Mouse (Mus musculus): ENCODE data around the gene Gpatch8. TPM values are rescaled to one million over a fixed set of nuclear protein-coding genes. Genes with fewer than 3 reads are reported as not detected.

Gene Gpatch8
- polyA plus RNA-seq, 1 experiment from 2014 or later, result 42.5 TPM

DNA sequence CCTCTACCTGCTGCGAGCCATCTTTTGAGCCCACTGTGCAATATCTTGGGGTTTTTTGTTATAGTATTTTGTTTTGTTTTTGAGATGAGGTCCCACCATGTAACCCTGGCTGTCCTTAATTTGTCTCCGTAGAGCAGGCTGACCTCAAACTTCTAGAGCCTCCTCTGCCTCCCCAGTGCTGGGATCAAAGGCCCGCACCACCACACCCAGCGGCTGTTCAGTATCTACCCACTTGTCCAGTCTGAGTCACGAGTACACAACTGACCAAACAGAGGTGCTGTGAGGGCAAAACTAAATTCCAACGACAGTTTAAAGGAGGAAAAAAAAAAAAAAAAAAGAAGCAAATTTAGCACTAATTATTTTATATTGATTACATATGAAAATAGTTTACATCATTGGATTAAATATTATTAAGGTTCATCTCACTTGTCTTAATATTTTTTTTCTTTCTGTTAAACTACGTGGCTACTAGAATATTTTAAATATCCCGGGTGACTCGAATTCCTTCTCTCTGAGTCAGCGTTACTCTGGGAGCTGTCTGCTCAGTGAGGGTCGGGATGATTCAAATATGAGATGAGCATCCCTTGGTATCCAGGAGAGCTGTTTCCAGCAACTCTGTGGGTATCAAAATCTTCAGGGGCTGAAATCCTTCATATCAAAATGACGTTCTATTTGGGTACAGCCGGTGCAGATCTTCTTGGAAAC, 20.0 kb upstream of the Gpatch8 start:
- DNase-seq (ENCODE audit: low spot score, missing footprints) (peak; percentile 81), ATAC-seq (ENCODE audit: low FRiP score) (no peak)
- Histone ChIP-seq H3K9me3 (ENCODE audit: control insufficient read depth, low read length) (no peaks in the 10 kb centered on the region), H3K4me3 (ENCODE audit: low read depth, low read length) (no peak overlapping the region), H3K4me2 (no peak overlapping the region), H3K27me3 (ENCODE audit: control insufficient read depth, insufficient read depth, low read length) (no peaks in the 10 kb centered on the region), H3K27ac (ENCODE audit: low read depth, low read length) (no peak overlapping the region), H3K4me1 (ENCODE audit: control insufficient read depth, insufficient read depth, low read length) (peaks cover 21% of the 10 kb centered on the region), H3K9ac (ENCODE audit: low read length) (no peak overlapping the region), H3K36me3 (ENCODE audit: control insufficient read depth, insufficient read depth, low read length) (no peaks in the 10 kb centered on the region)
- WGBS, result 73% methylated on average over 13 of the region's 13 CpGs

DNA sequence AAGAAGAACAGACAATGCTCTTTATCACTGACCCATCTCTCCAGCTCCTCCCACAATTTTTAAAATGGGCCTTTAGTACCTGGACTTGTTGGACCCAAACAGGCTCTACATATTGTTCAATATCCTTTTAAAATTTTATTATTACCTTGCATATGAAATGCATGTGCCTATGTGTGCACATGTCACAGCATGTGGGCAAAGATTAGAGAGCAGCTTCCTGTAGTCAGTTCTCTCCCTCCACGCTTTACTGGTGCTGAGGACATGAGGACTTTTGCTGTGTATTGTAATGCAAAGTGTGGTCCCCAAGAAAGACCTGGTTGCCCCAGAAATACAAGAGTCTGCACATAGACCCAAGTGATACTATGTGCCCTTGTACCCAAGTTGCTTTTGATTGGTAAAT, 18.8 kb upstream of the Gpatch8 start:
- no peaks in the 10 kb centered on the region for H3K9me3 ChIP-seq (ENCODE audit: control insufficient read depth, low read length)
- no peak for DNase-seq (ENCODE audit: low spot score, missing footprints)

DNA sequence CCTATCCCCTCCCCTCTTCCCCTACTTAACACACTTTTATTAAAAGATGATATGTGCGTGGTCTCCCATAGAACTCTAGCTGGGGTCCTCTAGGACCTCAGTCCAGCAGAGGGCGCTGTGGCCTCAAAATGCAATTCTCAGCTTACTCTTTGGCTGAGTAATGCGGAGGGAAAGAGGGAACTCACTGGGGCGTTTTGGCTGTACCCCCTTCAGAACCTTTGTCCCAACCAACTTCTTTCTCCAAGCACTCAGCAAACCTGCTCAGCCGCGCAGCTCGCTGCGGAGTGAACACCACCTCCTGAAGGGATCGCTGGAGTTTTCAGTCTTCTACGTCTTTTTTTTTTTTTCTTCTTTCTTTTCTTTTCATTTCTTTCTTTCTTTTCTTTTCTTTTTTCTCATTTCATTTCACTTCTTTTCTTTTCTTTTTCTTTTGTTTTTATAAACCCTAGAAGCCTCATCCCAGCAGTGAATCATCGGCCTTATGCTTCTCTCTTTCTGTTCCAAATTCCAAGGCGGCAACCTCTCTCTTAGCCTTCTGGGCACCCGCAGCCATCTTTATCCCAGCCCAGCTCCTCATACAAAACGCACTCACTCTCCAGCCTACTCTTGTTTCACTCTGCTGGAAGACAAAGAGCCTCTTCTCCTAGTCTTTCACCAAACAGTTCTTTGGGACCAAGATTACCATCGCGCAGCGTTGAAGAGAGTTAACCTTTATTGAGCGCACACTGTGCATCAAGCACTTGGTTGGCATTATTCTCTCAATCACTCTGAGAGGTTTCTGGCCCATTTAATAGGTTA, 16.9 kb upstream of the Gpatch8 start:
- 8% methylated on average over 18 of the region's 18 CpGs for WGBS
- no peak overlapping the region for H3K27ac ChIP-seq (ENCODE audit: low read depth, low read length)
- no peaks in the 10 kb centered on the region for H3K9me3 ChIP-seq (ENCODE audit: control insufficient read depth, low read length)
- peaks cover 3% of the 10 kb centered on the region; the same call in 1 of the 2 replicates for H3K4me1 ChIP-seq (ENCODE audit: control insufficient read depth, insufficient read depth, low read length)
- H3K27me3 ChIP-seq (ENCODE audit: control insufficient read depth, insufficient read depth, low read length), result no peaks in the 10 kb centered on the region
- H3K4me3 ChIP-seq (ENCODE audit: low read depth, low read length), result peak overlapping the region; percentile 30
- peak overlapping the region; percentile 70 for H3K9ac ChIP-seq (ENCODE audit: low read length)
- peak overlapping the region; percentile 60 for H3K4me2 ChIP-seq
- ATAC-seq (ENCODE audit: low FRiP score), result 0 out of 2 replicates have a peak, but pooled peaks have one; percentile 55
- H3K36me3 ChIP-seq (ENCODE audit: control insufficient read depth, insufficient read depth, low read length), result no peaks in the 10 kb centered on the region
- DNase-seq (ENCODE audit: low spot score, missing footprints), result peak; percentile 99

More for the DNA sequence above, 18.8 kb upstream of the Gpatch8 start:
- Histone ChIP-seq H3K4me1 (ENCODE audit: control insufficient read depth, insufficient read depth, low read length) (peaks cover 13% of the 10 kb centered on the region), H3K27me3 (ENCODE audit: control insufficient read depth, insufficient read depth, low read length) (no peaks in the 10 kb centered on the region), H3K9ac (ENCODE audit: low read length) (no peak overlapping the region), H3K36me3 (ENCODE audit: control insufficient read depth, insufficient read depth, low read length) (no peaks in the 10 kb centered on the region), H3K27ac (ENCODE audit: low read depth, low read length) (no peak overlapping the region), H3K4me3 (ENCODE audit: low read depth, low read length) (no peak overlapping the region), H3K4me2 (no peak overlapping the region)
- WGBS, result 59% methylated on average over 1 of the region's 1 CpGs
- ATAC-seq (ENCODE audit: low FRiP score), result no peak

DNA sequence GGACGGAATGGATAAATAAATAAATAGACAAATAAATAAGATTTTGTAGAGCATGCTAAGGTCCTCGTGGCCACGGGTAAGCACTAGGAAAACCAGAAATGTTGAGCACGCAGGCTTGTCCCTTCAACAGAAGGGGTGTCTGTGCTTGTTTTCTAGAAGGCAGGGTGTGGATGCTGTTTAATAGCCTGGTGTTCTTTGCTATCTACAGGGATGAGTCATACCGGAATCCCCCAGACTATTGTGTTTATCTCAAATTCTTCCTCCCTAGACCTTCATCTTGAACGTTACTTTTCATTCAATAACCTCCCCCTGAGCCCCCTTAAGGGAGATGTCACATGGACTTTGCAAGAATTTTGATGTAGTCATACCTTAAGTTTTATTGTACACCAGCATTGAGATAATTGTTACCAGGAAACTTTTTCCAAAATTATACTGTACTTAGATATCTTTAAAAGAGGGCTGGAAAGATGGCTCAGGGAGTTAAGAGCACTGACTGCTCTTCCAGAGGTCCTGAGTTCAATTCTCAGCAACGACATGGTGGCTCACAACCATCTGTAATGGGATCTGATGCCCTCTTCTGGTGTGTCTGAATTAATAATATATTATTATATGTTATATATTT, 12.7 kb upstream of the Gpatch8 start:
- Histone ChIP-seq H3K4me2 (no peak overlapping the region), H3K4me1 (ENCODE audit: control insufficient read depth, insufficient read depth, low read length) (no peaks in the 10 kb centered on the region), H3K9ac (ENCODE audit: low read length) (no peak overlapping the region), H3K27ac (ENCODE audit: low read depth, low read length) (no peak overlapping the region), H3K4me3 (ENCODE audit: low read depth, low read length) (no peak overlapping the region), H3K9me3 (ENCODE audit: control insufficient read depth, low read length) (no peaks in the 10 kb centered on the region), H3K36me3 (ENCODE audit: control insufficient read depth, insufficient read depth, low read length) (no peaks in the 10 kb centered on the region), H3K27me3 (ENCODE audit: control insufficient read depth, insufficient read depth, low read length) (no peaks in the 10 kb centered on the region)
- WGBS, result 83% methylated on average over 7 of the region's 7 CpGs
- no peak for ATAC-seq (ENCODE audit: low FRiP score)
- no peak for DNase-seq (ENCODE audit: low spot score, missing footprints)

DNA sequence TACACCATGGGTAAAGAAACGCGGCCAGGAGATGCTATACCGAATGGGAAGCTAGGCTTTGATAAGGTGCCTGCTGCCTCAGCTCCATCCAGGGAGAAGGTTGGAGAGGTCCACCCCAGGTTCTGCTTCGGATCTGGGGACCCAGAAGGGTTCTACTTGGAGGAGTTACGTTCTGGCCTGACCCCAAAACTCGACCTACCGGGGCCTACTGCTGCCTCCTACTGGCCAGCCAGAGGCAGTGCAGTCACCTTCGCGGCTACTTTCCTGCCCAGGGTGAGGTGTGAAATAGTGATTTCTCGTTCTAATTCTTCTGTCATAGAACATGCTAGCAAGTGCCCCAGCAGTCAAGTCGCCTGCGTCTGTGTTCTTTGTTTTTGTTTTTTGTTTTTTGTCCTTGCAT, 12.0 kb upstream of the Gpatch8 start:
- ATAC-seq (ENCODE audit: low FRiP score) (no peak), DNase-seq (ENCODE audit: low spot score, missing footprints) (no peak)
- no peak overlapping the region for H3K27ac ChIP-seq (ENCODE audit: low read depth, low read length)
- WGBS, result 81% methylated on average over 12 of the region's 12 CpGs
- no peak overlapping the region for H3K4me3 ChIP-seq (ENCODE audit: low read depth, low read length)
- H3K36me3 ChIP-seq (ENCODE audit: control insufficient read depth, insufficient read depth, low read length), result no peaks in the 10 kb centered on the region
- H3K9me3 ChIP-seq (ENCODE audit: control insufficient read depth, low read length), result no peaks in the 10 kb centered on the region
- H3K27me3 ChIP-seq (ENCODE audit: control insufficient read depth, insufficient read depth, low read length), result no peaks in the 10 kb centered on the region
- H3K4me1 ChIP-seq (ENCODE audit: control insufficient read depth, insufficient read depth, low read length), result no peaks in the 10 kb centered on the region
- H3K4me2 ChIP-seq, result no peak overlapping the region
- H3K9ac ChIP-seq (ENCODE audit: low read length), result no peak overlapping the region

DNA sequence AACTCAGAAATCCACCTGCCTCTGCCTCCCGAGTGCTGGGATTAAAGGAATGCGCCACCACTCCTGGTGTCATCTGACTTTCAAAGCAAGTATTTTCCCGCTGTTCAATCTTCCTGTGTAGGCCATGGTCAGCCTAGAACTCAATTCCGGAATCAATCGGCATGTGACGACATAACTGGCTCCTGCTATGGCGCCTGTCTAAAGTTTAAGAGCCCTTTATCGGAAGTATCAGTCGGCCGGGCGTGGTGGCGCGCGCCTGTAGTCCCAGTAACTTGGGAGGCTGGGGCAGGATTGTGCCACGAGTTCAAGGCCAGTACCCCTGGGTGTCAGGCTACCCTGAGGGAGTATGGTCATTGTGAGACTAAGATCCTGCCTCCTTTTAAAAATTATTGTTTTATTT, 11.5 kb upstream of the Gpatch8 start:
- H3K9me3 ChIP-seq (ENCODE audit: control insufficient read depth, low read length), result no peaks in the 10 kb centered on the region
- WGBS, result 95% methylated on average over 15 of the region's 15 CpGs
- no peaks in the 10 kb centered on the region for H3K27me3 ChIP-seq (ENCODE audit: control insufficient read depth, insufficient read depth, low read length)
- H3K4me2 ChIP-seq, result no peak overlapping the region
- H3K4me1 ChIP-seq (ENCODE audit: control insufficient read depth, insufficient read depth, low read length), result no peaks in the 10 kb centered on the region
- ATAC-seq (ENCODE audit: low FRiP score), result no peak
- H3K36me3 ChIP-seq (ENCODE audit: control insufficient read depth, insufficient read depth, low read length), result no peaks in the 10 kb centered on the region
- DNase-seq (ENCODE audit: low spot score, missing footprints), result no peak
- H3K4me3 ChIP-seq (ENCODE audit: low read depth, low read length), result no peak overlapping the region
- no peak overlapping the region for H3K27ac ChIP-seq (ENCODE audit: low read depth, low read length)
- H3K9ac ChIP-seq (ENCODE audit: low read length), result no peak overlapping the region

DNA sequence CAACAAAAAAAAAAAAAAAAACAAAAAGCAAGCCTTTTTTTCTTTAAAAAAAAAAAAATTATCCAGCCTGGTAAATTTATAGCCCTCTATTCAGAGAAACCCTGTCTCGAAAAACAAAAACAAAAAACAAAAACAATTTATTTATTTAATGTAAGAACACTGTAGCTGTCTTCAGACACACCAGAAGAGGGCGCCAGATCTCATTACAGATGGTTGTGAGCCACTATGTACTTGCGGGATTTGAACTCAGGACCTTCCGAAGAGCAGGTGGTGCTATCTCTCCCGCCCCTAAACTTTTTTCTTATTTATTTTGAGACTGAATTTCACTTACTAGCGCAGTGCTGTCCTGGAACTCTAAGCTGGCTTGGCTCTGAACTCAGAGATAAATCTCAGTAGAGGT, 11.0 kb upstream of the Gpatch8 start:
- Histone ChIP-seq H3K4me3 (ENCODE audit: low read depth, low read length) (no peak overlapping the region), H3K4me2 (no peak overlapping the region), H3K9ac (ENCODE audit: low read length) (no peak overlapping the region), H3K27ac (ENCODE audit: low read depth, low read length) (no peak overlapping the region), H3K4me1 (ENCODE audit: control insufficient read depth, insufficient read depth, low read length) (no peaks in the 10 kb centered on the region), H3K27me3 (ENCODE audit: control insufficient read depth, insufficient read depth, low read length) (no peaks in the 10 kb centered on the region), H3K9me3 (ENCODE audit: control insufficient read depth, low read length) (no peaks in the 10 kb centered on the region), H3K36me3 (ENCODE audit: control insufficient read depth, insufficient read depth, low read length) (no peaks in the 10 kb centered on the region)
- ATAC-seq (ENCODE audit: low FRiP score) (no peak), DNase-seq (ENCODE audit: low spot score, missing footprints) (no peak)
- 89% methylated on average over 6 of the region's 6 CpGs for WGBS

DNA sequence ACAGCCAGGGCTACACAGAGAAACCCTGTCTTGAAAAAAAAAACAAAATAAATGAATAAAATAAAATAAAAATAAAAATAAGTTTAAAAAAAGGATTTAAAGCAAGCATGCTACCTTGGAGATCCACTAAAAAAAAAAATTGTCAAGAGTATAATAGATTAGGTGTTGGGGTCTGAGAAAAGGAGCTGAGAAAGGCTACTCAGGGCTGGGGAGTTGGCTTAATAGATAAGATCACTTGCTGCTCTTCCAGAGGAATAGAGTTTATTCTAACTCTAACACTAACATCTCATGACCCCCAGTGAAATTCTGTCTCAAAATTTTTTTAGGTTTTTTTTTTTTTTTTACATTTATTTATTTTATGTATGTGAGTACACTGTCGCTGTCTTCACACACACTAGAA, 10.1 kb upstream of the Gpatch8 start:
- Histone ChIP-seq H3K27me3 (ENCODE audit: control insufficient read depth, insufficient read depth, low read length) (no peaks in the 10 kb centered on the region), H3K27ac (ENCODE audit: low read depth, low read length) (no peak overlapping the region), H3K36me3 (ENCODE audit: control insufficient read depth, insufficient read depth, low read length) (no peaks in the 10 kb centered on the region), H3K4me1 (ENCODE audit: control insufficient read depth, insufficient read depth, low read length) (no peaks in the 10 kb centered on the region), H3K9me3 (ENCODE audit: control insufficient read depth, low read length) (no peaks in the 10 kb centered on the region), H3K4me2 (no peak overlapping the region), H3K9ac (ENCODE audit: low read length) (no peak overlapping the region), H3K4me3 (ENCODE audit: low read depth, low read length) (no peak overlapping the region)
- 100% methylated on average over 1 of the region's 1 CpGs for WGBS
- DNase-seq (ENCODE audit: low spot score, missing footprints) (no peak), ATAC-seq (ENCODE audit: low FRiP score) (no peak)

DNA sequence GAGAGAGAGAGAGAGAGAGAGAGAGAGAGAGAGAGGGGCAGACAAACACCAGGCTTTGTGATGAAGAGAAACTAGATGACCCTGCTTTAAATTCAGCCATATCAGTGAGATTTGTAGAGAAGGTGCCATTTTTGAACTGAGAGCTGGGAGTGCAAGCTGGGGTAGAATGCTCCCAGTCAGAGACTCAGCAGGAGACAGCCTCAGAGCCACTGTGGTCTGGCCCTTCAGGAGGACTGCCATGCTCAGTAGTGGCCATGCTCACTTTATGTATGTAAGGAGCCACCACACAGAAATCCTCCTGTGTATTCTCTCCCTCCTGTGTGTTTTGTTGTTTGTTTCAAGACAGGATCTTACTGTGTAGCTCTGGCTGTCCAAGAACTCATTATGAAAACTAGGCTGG, 9.5 kb upstream of the Gpatch8 start:
- no peak for DNase-seq (ENCODE audit: low spot score, missing footprints)
- Histone ChIP-seq H3K4me3 (ENCODE audit: low read depth, low read length) (no peak overlapping the region), H3K27ac (ENCODE audit: low read depth, low read length) (no peak overlapping the region), H3K36me3 (ENCODE audit: control insufficient read depth, insufficient read depth, low read length) (no peaks in the 10 kb centered on the region), H3K4me2 (no peak overlapping the region), H3K9me3 (ENCODE audit: control insufficient read depth, low read length) (no peaks in the 10 kb centered on the region), H3K4me1 (ENCODE audit: control insufficient read depth, insufficient read depth, low read length) (no peaks in the 10 kb centered on the region), H3K27me3 (ENCODE audit: control insufficient read depth, insufficient read depth, low read length) (no peaks in the 10 kb centered on the region), H3K9ac (ENCODE audit: low read length) (no peak overlapping the region)
- ATAC-seq (ENCODE audit: low FRiP score), result no peak
